Mouse (Mus musculus): ENCODE data around the gene Wdr82.
A peak's percentile ranks its signal among the peaks of the same experiment; 100 is the strongest.

Gene Wdr82

GRCm38 (mm10) chr9:106198962-106199458 lies 28.3 kb downstream of the Wdr82 start:
- peak; percentile 44 for DNase-seq (ENCODE audit: low spot score)

- no peak for DNase-seq (ENCODE audit: low spot score)
These were observed 29.0 kb downstream of the Wdr82 start, which contains the start of gene Ppm1m for GRCm38 (mm10) chr9:106199535-106200272. Ppm1m (minus strand) TSS chr9:106199746.

- no peak for DNase-seq (ENCODE audit: low spot score)
These were observed 31.2 kb downstream of the Wdr82 start for GRCm38 (mm10) chr9:106201895-106202294.

GRCm38 (mm10) chr9:106202819-106203636 lies 32.3 kb downstream of the Wdr82 start, which contains the start of gene Twf2:
Twf2 (plus strand) TSS chr9:106203108.
- peak; percentile 76 for DNase-seq (ENCODE audit: low spot score)

GRCm38 (mm10) chr9:106203990-106204851 lies 33.5 kb downstream of the Wdr82 start:
- DNase-seq (ENCODE audit: low spot score) = no peak

- DNase-seq (ENCODE audit: low spot score) = no peak
These were observed 35.1 kb downstream of the Wdr82 start for GRCm38 (mm10) chr9:106205713-106206290.

GRCm38 (mm10) chr9:106206515-106206914 lies 35.8 kb downstream of the Wdr82 start:
- DNase-seq (ENCODE audit: low spot score) = no peak

- DNase-seq (ENCODE audit: low spot score) = no peak
These were observed 37.5 kb downstream of the Wdr82 start for GRCm38 (mm10) chr9:106208181-106208580.

GRCm38 (mm10) chr9:106209954-106210353 lies 39.2 kb downstream of the Wdr82 start:
- no peak for DNase-seq (ENCODE audit: low spot score)

GRCm38 (mm10) chr9:106210853-106211609 lies 40.3 kb downstream of the Wdr82 start:
- DNase-seq (ENCODE audit: low spot score) = no peak

- peak; percentile 89 for DNase-seq (ENCODE audit: low spot score)
These were observed 41.2 kb downstream of the Wdr82 start for GRCm38 (mm10) chr9:106211680-106212593.

GRCm38 (mm10) chr9:106212594-106212981 lies 41.9 kb downstream of the Wdr82 start:
- DNase-seq (ENCODE audit: low spot score) = no peak

- no peak for DNase-seq (ENCODE audit: low spot score)
These were observed 44.8 kb downstream of the Wdr82 start for GRCm38 (mm10) chr9:106215341-106216125.

- DNase-seq (ENCODE audit: low spot score) = no peak
These were observed 46.2 kb downstream of the Wdr82 start for GRCm38 (mm10) chr9:106216971-106217370.

GRCm38 (mm10) chr9:106220894-106221523 lies 50.3 kb downstream of the Wdr82 start:
- DNase-seq (ENCODE audit: low spot score) = no peak

GRCm38 (mm10) chr9:106222261-106222851 lies 51.6 kb downstream of the Wdr82 start, which contains the start of gene Tlr9:
Tlr9 (plus strand) TSS chr9:106222598.
- DNase-seq (ENCODE audit: low spot score) = no peak

GRCm38 (mm10) chr9:106222994-106223393 lies 52.3 kb downstream of the Wdr82 start:
- DNase-seq (ENCODE audit: low spot score) = no peak
